Mouse (Mus musculus): Measurements from ENCODE around the gene Efcab11. TPM values are rescaled to one million over a fixed set of nuclear protein-coding genes. Genes with fewer than 3 reads are reported as not detected.
"Not testable (repeated sequence)": the region's sequence is repeated elsewhere in the genome, so short reads cannot be mapped to it uniquely, and the experiment has no call there.

Efcab11 gene
- total and polyA plus RNA-seq, 3 experiments, result 0.06 to 0.13 TPM; not detected in 1

DNA sequence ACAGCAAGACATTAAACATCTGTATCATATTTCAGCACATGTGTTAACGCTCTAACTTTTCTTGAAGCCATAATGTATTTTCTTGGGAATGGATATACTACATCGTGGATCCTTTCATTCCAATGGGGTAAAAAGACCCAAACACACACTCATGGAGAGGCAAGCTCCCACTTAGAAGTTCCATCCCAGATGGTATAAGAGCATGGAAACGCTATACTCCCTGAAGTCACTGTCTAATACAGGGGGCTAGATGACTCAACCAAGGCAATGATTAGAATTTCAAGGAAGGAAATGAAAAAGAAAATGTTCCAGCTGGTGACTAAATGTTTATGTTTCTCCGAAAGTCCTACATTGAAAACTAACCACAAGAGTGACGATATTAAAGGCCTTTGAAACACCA is 76.3 kb downstream of the Efcab11 start:
- H3K27me3 ChIP-seq (ENCODE audit: control insufficient read depth, insufficient read depth, low read length), result no peaks in the 10 kb centered on the region
- intact Hi-C loops (cut with DNase I), result no loop called here
- 68% methylated on average over 5 of the region's 5 CpGs for WGBS

DNA sequence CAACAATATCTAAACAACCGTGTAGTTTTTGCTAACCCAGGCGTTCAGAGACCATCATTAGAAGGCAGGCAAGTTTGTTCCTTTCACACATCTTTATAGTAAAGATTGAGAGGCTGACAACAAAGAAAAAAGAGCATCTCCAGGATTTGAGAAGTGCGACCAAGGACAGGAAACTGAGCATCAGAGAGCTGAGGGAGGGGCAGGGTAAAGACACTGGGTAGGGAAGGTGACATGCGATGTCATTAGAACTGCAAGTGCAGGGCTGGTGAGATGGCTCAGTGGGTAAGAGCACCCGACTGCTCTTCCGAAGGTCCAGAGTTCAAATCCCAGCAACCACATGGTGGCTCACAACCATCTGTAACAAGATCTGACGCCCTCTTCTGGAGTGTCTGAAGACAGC is 77.5 kb downstream of the Efcab11 start:
- H3K4me3 ChIP-seq; intact Hi-C loops (cut with DNase I); H3K79me2 ChIP-seq (replicated peaks; ENCODE audit: control insufficient read depth, insufficient read depth, low read length); H3K4me1 ChIP-seq (ENCODE audit: control insufficient read depth, insufficient read depth, low read length); H3K9ac ChIP-seq (ENCODE audit: low read depth, low read length); H3K27ac ChIP-seq; DNase-seq; H3K36me3 ChIP-seq (ENCODE audit: control insufficient read depth, insufficient read depth, low read length); H3K27me3 ChIP-seq (ENCODE audit: control insufficient read depth, insufficient read depth, low read length): not testable (repeated sequence)
- 92% methylated on average over 7 of the region's 7 CpGs for WGBS

More for the DNA sequence above, 76.3 kb downstream of the Efcab11 start:
- no peaks in the 10 kb centered on the region for H3K36me3 ChIP-seq (ENCODE audit: control insufficient read depth, insufficient read depth, low read length)
- H3K4me1 ChIP-seq (ENCODE audit: control insufficient read depth, insufficient read depth, low read length), result no peaks in the 10 kb centered on the region
- DNase-seq, result no peak
- no peak overlapping the region for H3K9ac ChIP-seq (ENCODE audit: low read depth, low read length)
- no peak for TF ChIP-seq EP300 (IDR thresholded peaks at IDR 0.05; ENCODE audit: insufficient read depth, low read depth, low read length)
- no peaks in the 10 kb centered on the region for H3K79me2 ChIP-seq (replicated peaks; ENCODE audit: control insufficient read depth, insufficient read depth, low read length)
- H3K27ac ChIP-seq, result no peak overlapping the region
- no peak overlapping the region for H3K4me3 ChIP-seq

DNA sequence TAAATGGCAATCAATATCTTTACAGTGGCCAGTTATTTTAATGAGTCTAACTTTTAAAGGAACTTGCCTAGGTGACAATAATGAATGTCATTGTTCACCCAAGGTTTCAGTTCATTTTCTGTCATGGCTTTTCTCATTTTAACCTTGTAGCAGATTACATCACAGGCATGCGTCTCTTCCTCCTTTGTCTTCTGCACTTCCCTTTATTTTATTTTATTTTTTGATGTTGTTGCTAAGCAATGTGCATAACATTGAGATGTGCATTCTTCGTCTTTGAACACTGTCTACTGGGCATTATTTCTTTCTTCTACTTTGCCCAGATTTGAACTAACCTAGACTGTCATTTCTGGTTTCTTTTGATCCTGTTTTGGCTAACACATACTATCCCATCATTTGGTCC is 88.3 kb downstream of the Efcab11 start:
- Histone ChIP-seq H3K27ac (no peak overlapping the region), H3K9ac (ENCODE audit: low read depth, low read length) (no peak overlapping the region), H3K79me2 (replicated peaks; ENCODE audit: control insufficient read depth, insufficient read depth, low read length) (no peaks in the 10 kb centered on the region), H3K36me3 (ENCODE audit: control insufficient read depth, insufficient read depth, low read length) (no peaks in the 10 kb centered on the region), H3K27me3 (ENCODE audit: control insufficient read depth, insufficient read depth, low read length) (no peaks in the 10 kb centered on the region), H3K4me1 (ENCODE audit: control insufficient read depth, insufficient read depth, low read length) (peaks cover 3% of the 10 kb centered on the region), H3K4me3 (no peak overlapping the region)
- WGBS, result 55% methylated on average over 2 of the region's 2 CpGs
- TF ChIP-seq CTCF (IDR thresholded peaks at IDR 0.05) (no peak), EP300 (IDR thresholded peaks at IDR 0.05; ENCODE audit: insufficient read depth, low read depth, low read length) (no peak), POLR2A (IDR thresholded peaks at IDR 0.05; ENCODE audit: insufficient read depth, low read depth, low read length) (no peak)
- no peak for DNase-seq
- intact Hi-C loops (cut with DNase I), result no loop called here

DNA sequence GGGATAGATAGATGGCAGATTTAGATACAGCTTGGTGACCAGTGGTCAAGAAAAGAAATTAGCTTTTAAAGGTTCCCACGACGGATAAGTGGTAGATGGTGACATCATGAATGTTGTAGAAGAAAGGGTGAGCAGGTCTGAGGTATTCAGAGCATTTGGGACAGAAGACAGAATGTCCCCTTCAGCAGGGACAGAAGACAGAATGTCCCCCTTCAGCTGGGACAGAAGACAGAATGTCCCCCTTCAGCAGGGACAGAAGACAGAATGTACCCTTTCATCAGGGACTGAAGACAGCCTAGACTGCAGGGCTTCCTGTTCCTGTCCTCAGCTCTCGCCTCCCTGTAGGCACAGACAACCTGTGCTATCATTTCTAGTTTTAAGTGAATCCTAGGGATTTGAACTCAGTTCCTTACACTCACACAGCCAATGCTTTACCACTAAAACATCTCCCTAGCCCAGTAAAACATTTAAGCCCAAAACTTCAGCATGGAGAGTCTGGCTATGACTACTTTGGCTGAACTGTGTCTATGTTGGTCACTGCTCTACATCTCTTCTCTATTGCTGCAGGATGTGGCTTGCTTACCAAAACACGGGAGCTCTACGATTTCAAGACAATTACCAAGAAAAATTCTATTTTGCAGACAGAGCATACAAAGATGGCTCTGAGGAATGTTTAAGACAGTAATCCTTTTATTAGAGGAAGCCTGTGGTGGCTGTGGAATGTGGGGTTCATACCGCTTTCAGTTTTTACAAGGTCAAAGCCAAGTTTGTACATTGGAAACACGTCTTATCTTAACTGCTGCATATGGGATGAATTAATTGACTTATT is 89.2 kb downstream of the Efcab11 start:
- Histone ChIP-seq H3K4me1 (ENCODE audit: control insufficient read depth, insufficient read depth, low read length) (peaks cover 3% of the 10 kb centered on the region), H3K4me3 (no peak overlapping the region), H3K79me2 (replicated peaks; ENCODE audit: control insufficient read depth, insufficient read depth, low read length) (no peaks in the 10 kb centered on the region), H3K27ac (no peak overlapping the region), H3K9ac (ENCODE audit: low read depth, low read length) (no peak overlapping the region), H3K27me3 (ENCODE audit: control insufficient read depth, insufficient read depth, low read length) (no peaks in the 10 kb centered on the region), H3K36me3 (ENCODE audit: control insufficient read depth, insufficient read depth, low read length) (no peaks in the 10 kb centered on the region)
- no peak for DNase-seq
- WGBS, result 69% methylated on average over 7 of the region's 7 CpGs
- TF ChIP-seq POLR2A (IDR thresholded peaks at IDR 0.05; ENCODE audit: insufficient read depth, low read depth, low read length) (no peak), EP300 (IDR thresholded peaks at IDR 0.05; ENCODE audit: insufficient read depth, low read depth, low read length) (peak; percentile 29; the same call in 1 of the 2 replicates)
- intact Hi-C loops (cut with DNase I), result no loop called here

DNA sequence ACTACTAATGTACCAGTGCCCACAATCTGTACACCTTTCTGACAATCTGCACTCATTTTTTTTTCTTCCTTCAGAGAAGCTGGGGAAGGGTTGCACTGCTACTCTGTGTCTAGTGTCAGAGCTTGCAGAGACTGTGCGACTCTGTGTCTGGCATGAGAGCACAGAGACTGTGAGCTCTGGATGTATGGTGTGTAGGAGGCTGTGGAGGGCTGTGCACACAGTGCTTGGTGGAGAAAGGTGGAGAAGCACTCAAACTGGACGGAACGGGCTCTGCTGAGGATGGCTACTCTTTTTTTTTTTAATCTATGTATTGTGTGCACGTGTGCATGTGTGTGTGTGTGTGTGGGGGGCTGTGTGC is 90.1 kb downstream of the Efcab11 start:
- no peak overlapping the region for H3K4me3 ChIP-seq
- H3K4me1 ChIP-seq (ENCODE audit: control insufficient read depth, insufficient read depth, low read length), result peaks cover 3% of the 10 kb centered on the region
- no peak for TF ChIP-seq POLR2A (IDR thresholded peaks at IDR 0.05; ENCODE audit: insufficient read depth, low read depth, low read length)
- TF ChIP-seq EP300 (IDR thresholded peaks at IDR 0.05; ENCODE audit: insufficient read depth, low read depth, low read length), result no peak
- TF ChIP-seq CTCF (IDR thresholded peaks at IDR 0.05), result no peak
- no peaks in the 10 kb centered on the region for H3K79me2 ChIP-seq (replicated peaks; ENCODE audit: control insufficient read depth, insufficient read depth, low read length)
- H3K36me3 ChIP-seq (ENCODE audit: control insufficient read depth, insufficient read depth, low read length), result no peaks in the 10 kb centered on the region
- 83% methylated on average over 4 of the region's 4 CpGs for WGBS
- no peaks in the 10 kb centered on the region for H3K27me3 ChIP-seq (ENCODE audit: control insufficient read depth, insufficient read depth, low read length)
- intact Hi-C loops (cut with DNase I), result no loop called here
- H3K9ac ChIP-seq (ENCODE audit: low read depth, low read length), result no peak overlapping the region
- H3K27ac ChIP-seq, result no peak overlapping the region
- DNase-seq, result no peak

DNA sequence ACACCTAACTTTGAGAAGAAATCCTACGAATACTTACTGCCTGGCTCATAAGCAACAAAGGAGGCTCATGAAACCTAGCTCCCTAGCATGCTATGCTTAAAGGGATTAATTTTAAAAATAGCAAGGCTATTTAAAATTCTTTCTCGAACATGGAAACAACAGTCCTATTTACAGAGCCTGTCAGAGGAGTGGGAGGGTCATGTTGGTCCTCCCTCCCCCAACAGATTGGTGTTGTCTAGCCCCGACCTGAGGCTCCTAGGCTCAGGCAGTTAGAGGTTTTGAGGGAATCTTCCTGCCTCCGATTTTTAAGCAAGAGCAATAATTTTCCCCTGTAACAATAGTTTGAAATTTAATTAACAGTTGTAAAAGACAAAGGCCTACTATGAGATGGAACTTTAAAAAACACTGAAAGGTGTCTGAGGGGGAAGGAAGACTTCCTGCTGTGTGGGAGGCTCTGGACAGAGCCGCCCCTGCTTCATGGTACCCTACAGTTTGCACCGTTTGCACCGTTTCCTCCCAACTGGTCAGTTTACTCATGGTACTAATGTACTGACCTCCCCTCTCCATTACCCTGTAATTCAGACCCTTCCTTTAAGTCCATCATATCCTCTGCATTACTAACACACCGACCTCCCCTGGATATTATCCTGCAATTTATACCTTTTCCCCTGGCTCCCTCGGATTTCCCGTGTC is 90.6 kb downstream of the Efcab11 start:
- no peak for DNase-seq
- H3K4me3 ChIP-seq, result no peak overlapping the region
- no peaks in the 10 kb centered on the region for H3K36me3 ChIP-seq (ENCODE audit: control insufficient read depth, insufficient read depth, low read length)
- H3K27ac ChIP-seq, result no peak overlapping the region
- 41% methylated on average over 10 of the region's 10 CpGs for WGBS
- no peak for TF ChIP-seq CTCF (IDR thresholded peaks at IDR 0.05)
- no peak for TF ChIP-seq EP300 (IDR thresholded peaks at IDR 0.05; ENCODE audit: insufficient read depth, low read depth, low read length)
- no peak for TF ChIP-seq POLR2A (IDR thresholded peaks at IDR 0.05; ENCODE audit: insufficient read depth, low read depth, low read length)
- H3K9ac ChIP-seq (ENCODE audit: low read depth, low read length), result no peak overlapping the region
- peaks cover 3% of the 10 kb centered on the region for H3K4me1 ChIP-seq (ENCODE audit: control insufficient read depth, insufficient read depth, low read length)
- H3K79me2 ChIP-seq (replicated peaks; ENCODE audit: control insufficient read depth, insufficient read depth, low read length), result no peaks in the 10 kb centered on the region
- intact Hi-C loops (cut with DNase I), result no loop called here
- H3K27me3 ChIP-seq (ENCODE audit: control insufficient read depth, insufficient read depth, low read length), result no peaks in the 10 kb centered on the region

Data from heart, adult 2 months (tissue).